24 mouse cellular contexts compared by ENCODE assay signal in genomic region chr11:47132410-47132809, GRCm38 (mm10).
DNase-seq lines count a peak whose midpoint lies in the region; ATAC-seq and TF ChIP-seq lines count a peak whose summit lies in the region.
"Had no signal": no experiment of that assay in that cellular context is flagged by ENCODE, and none has a peak within 500 bp of the region (broad histone marks: within the 10 kb centered on the region; RNA-seq: fewer than 3 reads in every experiment).

No protein-coding gene starts in this region.

- in situ Hi-C loops in CH12.LX (cut with MboI; ENCODE audit: low pct_ligation_motif_present, low pct_unique_long_range_greater_than_20kb, low sequenced_read_pairs), result no loop called here
- in situ Hi-C loops in ES-E14 (cut with MboI; ENCODE audit: low sequenced_read_pairs in 2 of 2, unreplicated experiment in 2 of 2), result no loop called here

- no peak for TF ChIP-seq POLR2A in liver, adult 2 months (IDR thresholded peaks at IDR 0.05; ENCODE audit: extremely low read depth, insufficient read depth, low read length)
- TF ChIP-seq POLR2A in CH12.LX (IDR thresholded peaks at IDR 0.05; ENCODE audit: low read depth, low read length) (no peak), MEL (IDR thresholded peaks at IDR 0.05; ENCODE audit: control insufficient read depth in 1 of 2, insufficient read depth in 1 of 2, low read depth in 1 of 2, low read length in 2 of 2, poor library complexity in 1 of 2) (no peak)

- intact Hi-C loops in heart, postnatal 36 days (cut with DNase I), result no loop called here

- no peak overlapping the region for H3K4me3 ChIP-seq in liver, adult 2 months (ENCODE audit: insufficient read depth, low read depth, low read length)
- no peak overlapping the region for H3K4me3 ChIP-seq in liver, postnatal 0 days (ENCODE audit: low read depth, low read length)
- H3K4me3 ChIP-seq in CH12.LX (replicated peaks in 1 of 3; ENCODE audit: low read depth in 2 of 3, low read length in 2 of 3, poor library complexity in 1 of 3) (no peak overlapping the region), ES-E14 (ENCODE audit: insufficient read depth in 1 of 2, low read depth in 1 of 2, low read length in 2 of 2, poor library complexity in 1 of 2, severe bottlenecking in 1 of 2) (no peak overlapping the region), MEL (ENCODE audit: control insufficient read depth in 1 of 2, insufficient read depth in 1 of 2, low read depth in 2 of 2, low read length in 2 of 2) (no peak overlapping the region)

- no peak for TF ChIP-seq RAD21 in CH12.LX (IDR thresholded peaks at IDR 0.05; ENCODE audit: low read depth, low read length)
- TF ChIP-seq RAD21 in MEL (IDR thresholded peaks at IDR 0.05; ENCODE audit: low read depth, low read length), result no peak

- no peaks in the 10 kb centered on the region for H3K36me3 ChIP-seq in liver, adult 2 months (ENCODE audit: control insufficient read depth, insufficient read depth, low read length)
- no peaks in the 10 kb centered on the region for H3K36me3 ChIP-seq in liver, postnatal 0 days (replicated peaks; ENCODE audit: insufficient read depth, low read length)
- H3K36me3 ChIP-seq in CH12.LX (replicated peaks in 1 of 2; ENCODE audit: control insufficient read depth in 1 of 2, insufficient read depth in 1 of 2, low read length in 1 of 2) (no peaks in the 10 kb centered on the region), ES-E14 (ENCODE audit: control insufficient read depth, insufficient read depth, low read length, poor library complexity, severe bottlenecking) (no peaks in the 10 kb centered on the region), MEL (ENCODE audit: control insufficient read depth in 1 of 2, insufficient read depth in 2 of 2, low read length in 2 of 2) (no peaks in the 10 kb centered on the region)
- H3K36me3 ChIP-seq: G1E had no signal

- H3K9ac ChIP-seq in liver, adult 2 months (ENCODE audit: low read depth, low read length), result no peak overlapping the region
- H3K9ac ChIP-seq in liver, postnatal 0 days (replicated peaks), result no peak overlapping the region
- H3K9ac ChIP-seq in CH12.LX (ENCODE audit: insufficient read depth, low read depth) (no peak overlapping the region), ES-E14 (ENCODE audit: insufficient read depth, low read depth, low read length, poor library complexity, severe bottlenecking) (no peak overlapping the region), MEL (ENCODE audit: control insufficient read depth, low read depth, low read length, poor library complexity, severe bottlenecking) (no peak overlapping the region)

- no peak for TF ChIP-seq CTCF in liver, adult 2 months (IDR thresholded peaks at IDR 0.05; ENCODE audit: low read depth, low read length)
- no peak for TF ChIP-seq CTCF in liver, postnatal 0 days (IDR thresholded peaks at IDR 0.05; ENCODE audit: low read depth)
- TF ChIP-seq CTCF in CH12.LX (conservative IDR thresholded peaks at IDR 0.05 in 1 of 2, IDR thresholded peaks at IDR 0.05 in 1 of 2; ENCODE audit: low read depth in 2 of 2, low read length in 2 of 2), result no peak
- TF ChIP-seq CTCF in MEL (IDR thresholded peaks at IDR 0.05 in 2 of 3, conservative IDR thresholded peaks at IDR 0.05 in 1 of 3; ENCODE audit: control insufficient read depth in 1 of 3, insufficient read depth in 1 of 3, low read depth in 2 of 3, low read length in 3 of 3, poor library complexity in 1 of 3, severe bottlenecking in 1 of 3), result no peak

- dilution Hi-C loops in CH12.LX (cut with MboI; ENCODE audit: extremely low pct_ligation_motif_present, extremely low pct_unique_long_range_greater_than_20kb, low sequenced_read_pairs), result no loop called here

- peaks cover 2% of the 10 kb centered on the region; the same call in 1 of the 2 replicates for H3K4me1 ChIP-seq in liver, adult 2 months (ENCODE audit: control insufficient read depth, insufficient read depth, low read length)
- H3K4me1 ChIP-seq in liver, postnatal 0 days (ENCODE audit: insufficient read depth), result no peaks in the 10 kb centered on the region
- H3K4me1 ChIP-seq in CH12.LX (ENCODE audit: control insufficient read depth in 1 of 2, insufficient read depth in 2 of 2), result no peaks in the 10 kb centered on the region
- no peaks in the 10 kb centered on the region for H3K4me1 ChIP-seq in ES-E14 (ENCODE audit: control insufficient read depth in 2 of 2, insufficient read depth in 2 of 2, low read length in 2 of 2, poor library complexity in 1 of 2)
- H3K4me1 ChIP-seq in MEL (ENCODE audit: control insufficient read depth in 1 of 2, insufficient read depth in 2 of 2, low read length in 2 of 2), result no peaks in the 10 kb centered on the region

- TF ChIP-seq EP300 in liver, postnatal 0 days (IDR thresholded peaks at IDR 0.05; ENCODE audit: low read depth), result no peak
- no peak for TF ChIP-seq EP300 in CH12.LX (IDR thresholded peaks at IDR 0.05; ENCODE audit: low read length)
- no peak for TF ChIP-seq EP300 in MEL (IDR thresholded peaks at IDR 0.05; ENCODE audit: low read depth in 1 of 2, low read length in 2 of 2)

- H3K27ac ChIP-seq in liver, adult 2 months (replicated peaks; ENCODE audit: insufficient read depth, low read depth, low read length), result no peak overlapping the region
- no peak overlapping the region for H3K27ac ChIP-seq in liver, postnatal 0 days (ENCODE audit: low read depth)
- H3K27ac ChIP-seq in CH12.LX (ENCODE audit: insufficient read depth, low read depth) (no peak overlapping the region), ES-E14 (ENCODE audit: insufficient read depth, low read depth, low read length, poor library complexity, severe bottlenecking) (no peak overlapping the region), MEL (ENCODE audit: control insufficient read depth, low read depth, low read length) (no peak overlapping the region)

- no peaks in the 10 kb centered on the region for H3K79me2 ChIP-seq in liver, adult 2 months (ENCODE audit: control insufficient read depth, insufficient read depth, low read length)
- H3K79me2 ChIP-seq in CH12.LX (replicated peaks; ENCODE audit: control insufficient read depth, extremely low read depth, insufficient read depth, poor library complexity, severe bottlenecking) (no peaks in the 10 kb centered on the region), MEL (ENCODE audit: control insufficient read depth, insufficient read depth, low read length, poor library complexity) (no peaks in the 10 kb centered on the region)

- ATAC-seq in liver, postnatal 0 days, result no peak
- ATAC-seq: activated CD4-positive, CD25-positive, alpha-beta regulatory T cell, adult 4 months; CD4-positive, CD25-positive, alpha-beta regulatory T cell, adult 4 months; Patski had no signal

- H3K27me3 ChIP-seq in liver, adult 2 months (ENCODE audit: control insufficient read depth, insufficient read depth, low read length), result no peaks in the 10 kb centered on the region
- H3K27me3 ChIP-seq in liver, postnatal 0 days (ENCODE audit: insufficient read depth, low read length), result no peaks in the 10 kb centered on the region
- H3K27me3 ChIP-seq in CH12.LX (replicated peaks) (no peaks in the 10 kb centered on the region), MEL (ENCODE audit: control insufficient read depth in 1 of 2, insufficient read depth in 2 of 2, low read length in 2 of 2) (no peaks in the 10 kb centered on the region)
- H3K27me3 ChIP-seq: Patski had no signal

- no peaks in the 10 kb centered on the region for H3K9me3 ChIP-seq in liver, postnatal 0 days (ENCODE audit: low read length)
- H3K9me3 ChIP-seq in CH12.LX (replicated peaks; ENCODE audit: low read length) (no peaks in the 10 kb centered on the region), ES-E14 (ENCODE audit: control insufficient read depth, insufficient read depth, low read depth, low read length) (no peaks in the 10 kb centered on the region), MEL (replicated peaks; ENCODE audit: insufficient read depth, low read length) (no peaks in the 10 kb centered on the region)
- H3K9me3 ChIP-seq: G1E had no signal

- 87% methylated on average over 6 of the region's 6 CpGs for WGBS in liver, adult 2 months
- 85% methylated on average over 6 of the region's 6 CpGs for WGBS in liver, postnatal 0 days (ENCODE audit: insufficient replicate concordance)

- H3K4me2 ChIP-seq in liver, postnatal 0 days (ENCODE audit: low read depth, low read length), result no peak overlapping the region
- H3K4me2 ChIP-seq in CH12.LX (ENCODE audit: insufficient read depth, low read depth, poor library complexity, severe bottlenecking), result no peak overlapping the region

- DNase-seq in liver, adult 2 months (ENCODE audit: extremely low read depth, low read depth, low spot score), result peak; percentile 19
- no peak for DNase-seq in liver, postnatal 0 days
- no peak for DNase-seq in CH12.LX (ENCODE audit: extremely low read depth)
- no peak for DNase-seq in ES-E14 (ENCODE audit: low read depth, low spot score)
- no peak for DNase-seq in MEL (ENCODE audit: low read depth, low spot score)
- no peak for DNase-seq in gastrocnemius, postnatal 10 days
- no peak for DNase-seq in heart, postnatal 36 days
- no peak for DNase-seq in cerebellum, adult 9-11 months
- DNase-seq: adrenal gland, adult 2 months; adrenal gland, adult 8-10 months; adrenal gland, postnatal 10 days; adrenal gland, postnatal 14 days; adrenal gland, postnatal 25 days; adrenal gland, postnatal 36 days; B cell, adult 2 months; cerebellum, adult 11 months; cerebellum, adult 11-12 months; cerebellum, adult 18-20 months; cerebellum, adult 2 months; cerebellum, adult 8-10 months had no signal

TF ChIP-seq in CH12.LX, 34 proteins besides CTCF, POLR2A, EP300 and RAD21:
- TF ChIP-seq MAX (IDR thresholded peaks at IDR 0.05; ENCODE audit: low read length) (no peak), ZNF384 (IDR thresholded peaks at IDR 0.05; ENCODE audit: low read depth, low read length) (no peak), MAFK (IDR thresholded peaks at IDR 0.05; ENCODE audit: insufficient replicate concordance, low read length) (peak; percentile 90), MXI1 (IDR thresholded peaks at IDR 0.05; ENCODE audit: low read depth, low read length) (no peak)

TF ChIP-seq in ES-E14, 5 proteins besides CTCF, POLR2A, EP300 and RAD21:
- peak; percentile 86 for TF ChIP-seq MAFK (IDR thresholded peaks at IDR 0.05; ENCODE audit: insufficient read depth, low read depth, low read length)
- no peak for TF ChIP-seq CHD2 (IDR thresholded peaks at IDR 0.05; ENCODE audit: low read depth, low read length)

TF ChIP-seq in MEL, 35 proteins besides CTCF, POLR2A, EP300 and RAD21:
- TF ChIP-seq USF2 (IDR thresholded peaks at IDR 0.05; ENCODE audit: borderline replicate concordance in 1 of 2, insufficient read depth in 1 of 2, low read depth in 1 of 2, low read length in 2 of 2), result no peak
- no peak for TF ChIP-seq CHD2 (IDR thresholded peaks at IDR 0.05; ENCODE audit: low read length)
- TF ChIP-seq MAFK (IDR thresholded peaks at IDR 0.05; ENCODE audit: borderline replicate concordance, low read depth, low read length), result 0 out of 2 replicates have a peak, but pooled peaks have one; percentile 42
